Mouse (Mus musculus) E14TG2a.4 (cell line): ENCODE measurements at regions not wholly inside any gene's neighbourhood (a gene's known extent, or its start where the extent isn't known, plus 50 kb on each side); places are given as distances from the start of the nearest gene placed in this dataset.

ENCODE experiments used
- H3K27me3 ChIP-seq: 2 replicates; pipeline ENCODE4 v1.6.1; 2014; ENCODE audit warnings: low read length, control low read depth; ENCODE audit not compliant: insufficient read depth
- H3K36me3 ChIP-seq: 2 replicates; pipeline ENCODE4 v1.6.1; 2014; ENCODE audit warnings: low read length, control low read depth; ENCODE audit not compliant: insufficient read depth
- H3K4me1 ChIP-seq: replicated peaks from 2 replicates; pipeline ENCODE4 v1.6.1; 2014; ENCODE audit warnings: low read depth, low read length, control low read depth
- H3K4me3 ChIP-seq: replicated peaks from 2 replicates; pipeline ENCODE4 v1.5.1; 2014; ENCODE audit warnings: mild to moderate bottlenecking, low read length
- H3K9me3 ChIP-seq: 2 replicates; pipeline ENCODE4 v1.6.1; 2014; ENCODE audit warnings: low read length, control low read depth
- CTCF ChIP-seq: conservative IDR thresholded peaks from 2 replicates; pipeline ENCODE4 v1.5.1; 2014; ENCODE audit warnings: low read length
- NANOG ChIP-seq: IDR thresholded peaks from 2 replicates; pipeline ENCODE4 v1.6.1; 2014; ENCODE audit warnings: borderline replicate concordance, low read length, mixed read lengths
- POU5F1 ChIP-seq: IDR thresholded peaks from 2 replicates; pipeline ENCODE4 v1.6.1; 2014; ENCODE audit warnings: low read length, borderline replicate concordance

- Histone ChIP-seq H3K36me3 (no peaks in the 10 kb centered on the region), H3K27me3 (no peaks in the 10 kb centered on the region), H3K4me3 (no peak overlapping the region), H3K4me1 (no peaks in the 10 kb centered on the region), H3K9me3 (no peaks in the 10 kb centered on the region)
- no peak for TF ChIP-seq NANOG
- no peak for TF ChIP-seq CTCF
- no peak for TF ChIP-seq POU5F1
Measured at GRCm38 (mm10) chr13:16211482-16211881, 199.8 kb downstream of the Inhba start.

DNA sequence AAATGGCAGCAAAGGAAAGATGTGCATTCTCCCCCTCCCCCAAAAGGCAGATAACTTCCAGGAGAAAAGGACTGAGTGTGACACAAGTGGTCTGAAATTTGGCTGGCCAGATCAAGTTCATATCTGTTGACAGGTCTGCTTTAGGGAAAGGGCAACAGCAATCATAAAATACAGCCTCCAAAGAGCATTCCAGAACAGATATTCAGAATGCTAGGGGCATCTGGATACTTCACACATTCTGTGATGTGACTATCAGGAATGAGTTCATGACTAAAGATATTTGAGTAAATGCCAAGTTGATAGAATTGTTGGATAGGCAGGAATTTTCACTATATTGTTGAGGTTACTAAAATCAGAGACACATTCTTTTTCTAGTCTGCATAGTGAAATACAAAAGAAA, 208.2 kb downstream of the Inhba start:
- H3K27me3 ChIP-seq, result no peaks in the 10 kb centered on the region
- no peak for TF ChIP-seq POU5F1
- TF ChIP-seq CTCF, result no peak
- H3K36me3 ChIP-seq, result no peaks in the 10 kb centered on the region
- H3K9me3 ChIP-seq, result no peaks in the 10 kb centered on the region
- no peaks in the 10 kb centered on the region for H3K4me1 ChIP-seq
- no peak overlapping the region for H3K4me3 ChIP-seq

- TF ChIP-seq NANOG (no peak), POU5F1 (no peak), CTCF (no peak)
- no peak overlapping the region for H3K4me3 ChIP-seq
- H3K4me1 ChIP-seq, result no peaks in the 10 kb centered on the region
- no peaks in the 10 kb centered on the region for H3K9me3 ChIP-seq
- no peaks in the 10 kb centered on the region for H3K27me3 ChIP-seq
- H3K36me3 ChIP-seq, result no peaks in the 10 kb centered on the region
Measured at GRCm38 (mm10) chr13:16222942-16223600, 211.4 kb downstream of the Inhba start.

DNA sequence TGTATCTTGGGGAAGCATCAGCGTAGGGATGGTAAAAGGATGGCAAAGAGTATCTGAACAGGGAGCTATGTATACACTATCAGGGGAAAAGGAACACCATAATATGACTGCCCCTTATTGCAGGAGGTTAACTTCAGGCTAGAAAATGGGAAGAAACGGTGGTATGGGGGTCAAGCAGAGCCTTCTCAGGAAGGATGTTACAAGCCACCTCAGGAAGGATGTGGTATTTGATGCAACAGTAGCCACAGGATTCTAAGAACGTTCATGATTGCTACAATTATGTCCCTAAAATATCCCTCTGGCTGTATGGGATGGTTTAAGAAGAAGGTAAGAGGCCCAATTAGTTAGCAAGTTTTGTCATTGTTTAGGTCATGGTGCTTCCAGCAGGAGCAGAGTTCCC, 249.5 kb downstream of the Inhba start:
- Histone ChIP-seq H3K4me3 (no peak overlapping the region), H3K9me3 (no peaks in the 10 kb centered on the region), H3K4me1 (no peaks in the 10 kb centered on the region), H3K36me3 (no peaks in the 10 kb centered on the region), H3K27me3 (no peaks in the 10 kb centered on the region)
- TF ChIP-seq NANOG (no peak), CTCF (no peak), POU5F1 (no peak)

DNA sequence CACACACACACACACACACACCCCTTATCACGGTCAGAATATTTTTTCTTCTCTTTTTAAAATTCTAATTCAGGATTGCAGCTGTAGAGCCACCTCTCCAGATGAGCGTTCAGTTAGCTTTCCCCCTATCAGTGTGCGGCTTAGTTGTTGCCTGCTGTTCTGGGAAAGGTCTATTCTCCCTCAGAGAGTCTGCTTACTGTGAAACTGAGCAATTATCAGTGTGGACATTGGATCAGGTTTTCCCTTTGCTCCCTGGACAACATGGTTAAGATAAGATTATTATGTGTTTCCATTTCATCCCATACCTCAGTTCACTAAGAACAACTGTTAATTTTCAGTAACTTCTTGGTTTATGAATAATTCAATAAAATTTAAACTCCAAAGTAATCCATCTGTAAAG, 268.3 kb downstream of the Inhba start:
- TF ChIP-seq POU5F1, result no peak
- TF ChIP-seq CTCF, result no peak
- TF ChIP-seq NANOG, result no peak
- Histone ChIP-seq H3K4me3 (no peak overlapping the region), H3K36me3 (no peaks in the 10 kb centered on the region), H3K4me1 (no peaks in the 10 kb centered on the region), H3K9me3 (no peaks in the 10 kb centered on the region), H3K27me3 (no peaks in the 10 kb centered on the region)

GRCm38 (mm10) chr13:16280742-16281141, 269.1 kb downstream of the Inhba start:
- Histone ChIP-seq H3K4me1 (no peaks in the 10 kb centered on the region), H3K9me3 (no peaks in the 10 kb centered on the region), H3K36me3 (no peaks in the 10 kb centered on the region), H3K4me3 (no peak overlapping the region), H3K27me3 (no peaks in the 10 kb centered on the region)
- TF ChIP-seq POU5F1, result no peak
- no peak for TF ChIP-seq CTCF
- TF ChIP-seq NANOG, result no peak

- no peak overlapping the region for H3K4me3 ChIP-seq
- H3K9me3 ChIP-seq, result no peaks in the 10 kb centered on the region
- no peaks in the 10 kb centered on the region for H3K36me3 ChIP-seq
- H3K4me1 ChIP-seq, result no peaks in the 10 kb centered on the region
- TF ChIP-seq CTCF, result no peak
- no peak for TF ChIP-seq NANOG
- no peak for TF ChIP-seq POU5F1
- no peaks in the 10 kb centered on the region for H3K27me3 ChIP-seq
Measured at GRCm38 (mm10) chr13:16281777-16282176, 270.1 kb downstream of the Inhba start.

GRCm38 (mm10) chr13:16282230-16282629, 270.6 kb downstream of the Inhba start:
- Histone ChIP-seq H3K36me3 (no peaks in the 10 kb centered on the region), H3K4me3 (no peak overlapping the region), H3K9me3 (no peaks in the 10 kb centered on the region), H3K4me1 (no peaks in the 10 kb centered on the region), H3K27me3 (no peaks in the 10 kb centered on the region)
- no peak for TF ChIP-seq POU5F1
- TF ChIP-seq CTCF, result no peak
- TF ChIP-seq NANOG, result no peak

GRCm38 (mm10) chr13:16283336-16283735, 271.7 kb downstream of the Inhba start:
- no peak overlapping the region for H3K4me3 ChIP-seq
- H3K9me3 ChIP-seq, result no peaks in the 10 kb centered on the region
- H3K4me1 ChIP-seq, result no peaks in the 10 kb centered on the region
- H3K36me3 ChIP-seq, result no peaks in the 10 kb centered on the region
- TF ChIP-seq POU5F1, result no peak
- TF ChIP-seq CTCF, result no peak
- TF ChIP-seq NANOG, result no peak
- no peaks in the 10 kb centered on the region for H3K27me3 ChIP-seq
